Mouse (Mus musculus) heart, adult 2 months (tissue): ENCODE results near the gene Foxo6. TPM values are rescaled to one million over a fixed set of nuclear protein-coding genes. Genes with fewer than 3 reads are reported as not detected.

Experiments used
- DNase-seq, 2 experiments: peaks; one replicate each; pipeline ENCODE4 v3.0.0; 2021
- H3K27ac ChIP-seq: fragments of 200-600 bp; 2 replicates; pipeline ENCODE4 v1.8.1; 2022
- H3K27me3 ChIP-seq: fragments of 200-500 bp; 2 replicates; pipeline ENCODE4 v1.6.1; 2012; ENCODE audit warnings: mild to moderate bottlenecking, low read length, inconsistent platforms, mixed read lengths; ENCODE audit not compliant: control insufficient read depth, insufficient read depth
- H3K36me3 ChIP-seq: fragments of 200-500 bp; 2 replicates; pipeline ENCODE4 v1.6.1; 2012; ENCODE audit warnings: low read length, inconsistent platforms; ENCODE audit not compliant: control insufficient read depth, insufficient read depth
- H3K4me1 ChIP-seq: fragments of 200-500 bp; 2 replicates; pipeline ENCODE4 v1.6.1; 2011; ENCODE audit warnings: low read length; ENCODE audit not compliant: control insufficient read depth, insufficient read depth
- H3K4me3 ChIP-seq: fragments of 200-600 bp; 2 replicates; pipeline ENCODE4 v1.8.1; 2022
- H3K79me2 ChIP-seq: fragments of 200-500 bp; replicated peaks from 2 replicates; pipeline ENCODE4 v1.6.1; 2012; ENCODE audit warnings: mild to moderate bottlenecking, inconsistent platforms, low read length, moderate library complexity, mixed read lengths; ENCODE audit not compliant: control insufficient read depth, insufficient read depth
- H3K9ac ChIP-seq: fragments of 200-500 bp; 2 replicates; pipeline ENCODE4 v1.6.1; 2012; ENCODE audit warnings: low read depth, mild to moderate bottlenecking, control low read depth, inconsistent platforms, low read length, mixed read lengths
- CTCF ChIP-seq: fragments of 200-600 bp; IDR thresholded peaks from 2 replicates; pipeline ENCODE4 v1.8.1; 2022; ENCODE audit warnings: antibody characterized with exemption, mild to moderate bottlenecking, moderate library complexity
- EP300 ChIP-seq: fragments of 200-500 bp; IDR thresholded peaks from 2 replicates; pipeline ENCODE4 v1.6.1; 2011; ENCODE audit warnings: low read depth, low read length, control low read depth; ENCODE audit not compliant: insufficient read depth
- POLR2A ChIP-seq: fragments of 200-500 bp; IDR thresholded peaks from 2 replicates; pipeline ENCODE4 v1.6.1; 2011; ENCODE audit warnings: mild to moderate bottlenecking, low read depth, low read length, control low read depth; ENCODE audit not compliant: insufficient read depth
- WGBS: fragments of 180-500 bp; shearing (Covaris S2); methylation state at CpG from one replicate; pipeline ENCODE4 v1.1.7; 2018; 5-methylcytosine and 5-hydroxymethylcytosine counted together
- intact Hi-C: fragments of 180-260 bp; cut with DNase I; formaldehyde crosslinking; loops from one replicate; pipeline ENCODE4 v1.15.1; 2025
- polyA plus RNA-seq: library from polyadenylated mRNA; depleted of rRNA; stranded (reverse); fragments of >200 nt; gene quantifications from 2 replicates; pipeline ENCODE4 v1.2.3, GENCODE M21; 2012; rRNA removed
- total RNA-seq, 2 experiments: library from RNA; stranded (reverse); gene quantifications; 2 replicates each; pipeline ENCODE4 v1.2.3; 2021

The Foxo6 gene
- total and polyA plus RNA-seq, 3 experiments: 3.3 to 5.5 (median 5.4) TPM

- DNase-seq: no peak
- no peak overlapping the region for H3K27ac ChIP-seq
- no peak for TF ChIP-seq CTCF
- TF ChIP-seq EP300: no peak
- TF ChIP-seq POLR2A: no peak
- no peak overlapping the region for H3K4me3 ChIP-seq
- intact Hi-C loops: no loop called here
- H3K79me2 ChIP-seq: no peaks in the 10 kb centered on the region
- no peaks in the 10 kb centered on the region for H3K4me1 ChIP-seq
- no peaks in the 10 kb centered on the region for H3K27me3 ChIP-seq
- WGBS: 51% methylated on average over 6 of the region's 6 CpGs
- H3K9ac ChIP-seq: no peak overlapping the region
- H3K36me3 ChIP-seq: no peaks in the 10 kb centered on the region
Observed at GRCm38 (mm10) chr4:120221708-120222107, 65.4 kb downstream of the Foxo6 start.

GRCm38 (mm10) chr4:120218878-120219277 is 68.3 kb downstream of the Foxo6 start:
- Histone ChIP-seq H3K79me2 (no peaks in the 10 kb centered on the region), H3K27me3 (no peaks in the 10 kb centered on the region), H3K4me1 (no peaks in the 10 kb centered on the region), H3K9ac (no peak overlapping the region), H3K4me3 (no peak overlapping the region), H3K36me3 (no peaks in the 10 kb centered on the region), H3K27ac (no peak overlapping the region)
- no peak for DNase-seq
- TF ChIP-seq CTCF: no peak
- TF ChIP-seq EP300: no peak
- TF ChIP-seq POLR2A: no peak
- 63% methylated on average over 9 of the region's 9 CpGs for WGBS
- intact Hi-C loops: no loop called here

Other genes starting within 250 kb of the Foxo6 start
- gene AL607142.1, start 222.4 kb downstream of the Foxo6 start, total RNA-seq: not detected
- gene AL607142.1, start 222.4 kb downstream of the Foxo6 start, polyA plus RNA-seq: not detected in 2 replicates
- gene Edn2, start 126.1 kb downstream of the Foxo6 start, total RNA-seq: not detected
- 0.55 TPM in 1 of 2 replicates, not detected in the other for gene Edn2, start 126.1 kb downstream of the Foxo6 start, polyA plus RNA-seq
- 10 to 100 TPM; 53.1 to 67.9 TPM for gene Scmh1, start 117.9 kb upstream of the Foxo6 start, total RNA-seq
- gene Scmh1, start 117.9 kb upstream of the Foxo6 start, polyA plus RNA-seq: 48.1 and 63.6 TPM in 2 replicates
- not detected for gene Slfnl1, start 244.9 kb upstream of the Foxo6 start, total RNA-seq
- 0.18 and 0.31 TPM in 2 replicates for gene Slfnl1, start 244.9 kb upstream of the Foxo6 start, polyA plus RNA-seq